Mouse (Mus musculus) splenic B cell, adult 2 months (primary cell): ENCODE results near the gene Fmo1.
"Not testable (repeated sequence)": the region's sequence is repeated elsewhere in the genome, so short reads cannot be mapped to it uniquely, and the experiment has no call there.

Experiments used
- DNase-seq: peaks from one replicate; pipeline ENCODE4 v3.0.0-alpha.2; 2011; ENCODE audit warnings: low read depth, low spot score
- H3K27me3 ChIP-seq: 2 replicates; pipeline ENCODE4 v1.6.1; 2012; ENCODE audit warnings: mild to moderate bottlenecking, low read length, moderate library complexity, mixed read lengths; ENCODE audit not compliant: control insufficient read depth, poor library complexity, insufficient read depth, severe bottlenecking
- H3K36me3 ChIP-seq: 2 replicates; pipeline ENCODE4 v1.6.1; 2012; ENCODE audit warnings: mild to moderate bottlenecking, low read length, moderate library complexity, mixed read lengths; ENCODE audit not compliant: control insufficient read depth, poor library complexity, insufficient read depth, severe bottlenecking

Gene Fmo1

GRCm38 (mm10) chr1:162792306-162793044, 73.9 kb downstream of the Fmo1 start:
- no peak for DNase-seq
- no peaks in the 10 kb centered on the region for H3K36me3 ChIP-seq
- no peaks in the 10 kb centered on the region for H3K27me3 ChIP-seq

DNA sequence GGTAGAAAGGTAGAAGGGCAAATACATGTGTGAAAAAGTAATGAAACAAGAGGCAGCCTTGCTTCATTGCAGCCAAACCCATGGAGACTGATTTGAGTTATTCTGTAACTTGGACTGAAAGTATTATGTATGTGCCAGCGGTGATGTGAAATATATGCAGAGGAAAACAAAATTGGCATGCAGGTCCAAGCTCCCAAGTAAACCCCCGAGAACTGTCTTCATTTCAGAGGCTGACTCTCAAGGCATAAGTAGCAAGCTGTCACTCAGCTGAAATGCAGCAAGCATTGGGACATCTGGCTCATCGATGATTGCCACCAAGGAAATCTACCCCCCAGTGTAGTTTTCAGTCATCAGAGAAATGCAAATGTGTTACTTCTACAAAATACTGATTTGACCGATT, 81.2 kb downstream of the Fmo1 start:
- H3K36me3 ChIP-seq = no peaks in the 10 kb centered on the region
- no peak for DNase-seq
- no peaks in the 10 kb centered on the region for H3K27me3 ChIP-seq

DNA sequence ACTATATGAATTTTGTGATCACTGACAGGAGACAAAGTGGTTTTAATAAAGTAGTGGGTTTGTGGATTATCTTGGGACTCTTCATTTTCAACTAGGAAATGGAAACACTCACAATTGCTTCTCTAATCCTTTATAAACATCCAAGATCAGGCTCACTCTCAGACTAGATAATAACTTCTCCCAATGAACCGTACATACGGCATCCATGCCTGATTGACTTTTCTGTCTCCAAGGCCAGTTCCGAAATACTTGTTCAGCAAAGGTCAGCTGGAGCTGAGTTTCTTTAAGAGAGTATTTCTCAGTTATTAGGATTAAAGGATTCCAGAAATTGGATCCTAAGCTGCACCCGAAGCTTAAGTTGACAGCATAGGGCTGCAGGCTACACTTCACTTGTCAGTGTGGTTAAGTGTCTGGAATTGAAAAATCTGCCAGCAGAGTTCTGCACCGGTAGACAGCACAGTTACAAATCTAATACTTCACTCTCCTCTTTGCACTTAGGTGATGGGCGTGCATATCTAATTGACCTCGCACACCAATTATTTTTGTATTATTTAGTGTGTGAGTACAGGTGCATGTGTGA, 82.7 kb downstream of the Fmo1 start:
- no peak for DNase-seq
- H3K36me3 ChIP-seq = no peaks in the 10 kb centered on the region
- H3K27me3 ChIP-seq = no peaks in the 10 kb centered on the region

- not testable (repeated sequence) for DNase-seq, H3K27me3 ChIP-seq, H3K36me3 ChIP-seq
Measured at GRCm38 (mm10) chr1:162781035-162781434, 85.4 kb downstream of the Fmo1 start.
